Mouse (Mus musculus) left cerebral cortex, adult 6 months (tissue): ENCODE results near the gene Prr23a3. TPM values are rescaled to one million over a fixed set of nuclear protein-coding genes. Genes with fewer than 3 reads are reported as not detected.

ENCODE experiments used
- long read RNA-seq, 2 experiments: library from polyadenylated mRNA; unstranded; transcript quantifications; one replicate each; pipeline ENCODE4 v2.0.0; 2019 to 2020
- polyA plus RNA-seq: library from polyadenylated mRNA; unstranded; fragments of <200 nt; fragmentation: Nextera tagmentation; gene quantifications from 2 replicates; pipeline ENCODE4 v1.2.3, GENCODE M21; 2021

Prr23a3 gene
- not detected in 2 replicates for polyA plus RNA-seq
- long read RNA-seq, experiment 1, result 0 reads
- long read RNA-seq, experiment 2, result 0 reads

GRCm38 (mm10) chr9:98864571-98864970 is at the start of gene Prr23a3:
Gene Prr23a3 (plus strand): TSS chr9:98864767.

GRCm38 (mm10) chr9:98842117-98842516 is 22.4 kb upstream of the Prr23a3 start, which contains the start of gene Prr23a1:
Gene Prr23a1 (plus strand): TSS chr9:98842503.

GRCm38 (mm10) chr9:98856210-98856609 is 8.4 kb upstream of the Prr23a3 start, which contains the start of gene Prr23a2:
Gene Prr23a2 (plus strand): TSS chr9:98856494.

GRCm38 (mm10) chr9:98902819-98903218 is 38.3 kb downstream of the Prr23a3 start, which contains the start of gene 7420426K07Rik:
Gene 7420426K07Rik (plus strand): TSS chr9:98903119.

Other genes starting within 250 kb of the Prr23a3 start
- gene Prr23a1, start 22.3 kb upstream of the Prr23a3 start, polyA plus RNA-seq, result not detected in 2 replicates
- gene Prr23a2, start 8.3 kb upstream of the Prr23a3 start, polyA plus RNA-seq, result not detected in 2 replicates
- not detected in 2 replicates for gene 7420426K07Rik, start 38.4 kb downstream of the Prr23a3 start, polyA plus RNA-seq
- 0.10 and 0.24 TPM in 2 replicates for gene Foxl2, start 90.5 kb downstream of the Prr23a3 start, polyA plus RNA-seq
- gene Faim, start 121.6 kb downstream of the Prr23a3 start, polyA plus RNA-seq, result 58.6 and 65.6 TPM in 2 replicates
- gene Gm1123, start 170.9 kb downstream of the Prr23a3 start, polyA plus RNA-seq, result 0.12 TPM in 1 of 2 replicates, not detected in the other